Mouse (Mus musculus) ES-E14 (cell line): ENCODE data around the gene Mxra7.

Experiments used
- CHD2 ChIP-seq: IDR thresholded peaks from 2 replicates; pipeline ENCODE4 v1.6.1; 2014; ENCODE audit warnings: mild to moderate bottlenecking, low read depth, low read length, inconsistent platforms
- HCFC1 ChIP-seq: IDR thresholded peaks from 2 replicates; pipeline ENCODE4 v1.6.1; 2012; ENCODE audit warnings: low read length, inconsistent platforms, borderline replicate concordance; ENCODE audit not compliant: insufficient read depth
- MAFK ChIP-seq: IDR thresholded peaks from 2 replicates; pipeline ENCODE4 v1.6.1; 2014; ENCODE audit warnings: mild to moderate bottlenecking, low read depth, low read length, inconsistent platforms; ENCODE audit not compliant: insufficient read depth
- ZC3H11A ChIP-seq: IDR thresholded peaks from 2 replicates; pipeline ENCODE4 v1.6.1; 2012; ENCODE audit warnings: low read depth, mild to moderate bottlenecking, inconsistent platforms, low read length, borderline replicate concordance
- ZNF384 ChIP-seq: IDR thresholded peaks from 2 replicates; pipeline ENCODE4 v1.6.1; 2012; ENCODE audit warnings: low read depth, low read length, inconsistent platforms

DNA sequence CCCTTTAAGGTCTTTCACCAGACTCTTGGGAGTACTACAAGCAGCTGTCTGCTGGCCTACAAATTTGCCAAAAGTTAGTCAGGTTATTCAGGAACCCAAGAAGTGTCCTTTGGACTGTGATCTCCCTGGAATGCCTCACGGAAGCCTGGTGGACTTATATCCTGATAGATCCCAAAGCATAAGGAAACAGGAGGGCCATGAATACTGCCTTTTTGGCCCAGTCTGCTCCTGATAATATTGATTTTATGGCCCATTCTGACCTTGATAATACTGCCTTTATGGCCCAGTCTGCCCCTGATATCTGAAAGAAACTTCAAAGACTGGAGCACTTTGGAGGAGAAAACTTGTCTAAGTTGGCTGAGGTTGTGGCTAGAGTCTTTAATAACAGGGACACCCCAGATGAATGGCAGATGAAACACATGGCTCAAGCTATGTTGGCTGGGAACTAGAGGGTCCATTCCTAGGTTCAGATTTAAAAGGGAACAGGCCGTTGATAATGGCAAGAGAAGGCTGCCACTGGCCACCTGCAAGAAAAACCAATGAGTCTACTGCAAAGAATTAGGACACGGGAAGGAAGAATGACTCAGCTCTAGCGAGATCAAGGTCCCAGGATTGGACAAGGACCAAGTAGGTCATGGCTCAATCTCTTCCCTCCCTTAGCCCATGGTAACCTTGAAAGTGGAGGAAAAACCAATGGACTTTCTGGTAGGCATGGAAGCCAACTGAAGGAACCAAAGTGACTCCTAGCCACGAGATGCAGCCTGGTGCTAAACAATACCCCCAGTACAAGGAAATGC lies 74.0 kb downstream of the Mxra7 start:
- TF ChIP-seq ZC3H11A (no peak), MAFK (no peak; the same call in 1 of the 2 replicates), CHD2 (no peak), ZNF384 (no peak), HCFC1 (no peak)
